Mouse (Mus musculus): ENCODE results near the gene Crebl2.

Crebl2 gene

DNA sequence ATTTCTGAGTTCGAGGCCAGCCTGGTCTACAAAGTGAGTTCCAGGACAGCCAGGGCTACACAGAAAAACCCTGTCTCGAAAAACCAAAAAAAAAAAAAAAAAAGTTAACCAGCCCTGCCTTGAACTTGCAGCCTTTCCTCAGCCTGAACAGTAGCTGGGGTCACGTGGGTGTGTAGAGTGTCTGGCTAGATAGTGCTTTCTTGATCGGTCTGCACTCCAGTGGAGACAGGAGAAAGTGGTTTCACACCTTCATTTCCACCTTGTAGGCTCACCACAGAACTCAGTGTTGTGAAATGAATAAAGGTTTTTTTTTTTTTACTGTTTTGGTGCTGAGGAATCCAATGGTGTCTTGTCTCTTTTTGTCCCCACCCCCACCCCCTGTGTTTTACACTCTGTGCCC lies 73.4 kb downstream of the Crebl2 start:
- no peak for DNase-seq (ENCODE audit: extremely low read depth, low read depth, low spot score)

DNA sequence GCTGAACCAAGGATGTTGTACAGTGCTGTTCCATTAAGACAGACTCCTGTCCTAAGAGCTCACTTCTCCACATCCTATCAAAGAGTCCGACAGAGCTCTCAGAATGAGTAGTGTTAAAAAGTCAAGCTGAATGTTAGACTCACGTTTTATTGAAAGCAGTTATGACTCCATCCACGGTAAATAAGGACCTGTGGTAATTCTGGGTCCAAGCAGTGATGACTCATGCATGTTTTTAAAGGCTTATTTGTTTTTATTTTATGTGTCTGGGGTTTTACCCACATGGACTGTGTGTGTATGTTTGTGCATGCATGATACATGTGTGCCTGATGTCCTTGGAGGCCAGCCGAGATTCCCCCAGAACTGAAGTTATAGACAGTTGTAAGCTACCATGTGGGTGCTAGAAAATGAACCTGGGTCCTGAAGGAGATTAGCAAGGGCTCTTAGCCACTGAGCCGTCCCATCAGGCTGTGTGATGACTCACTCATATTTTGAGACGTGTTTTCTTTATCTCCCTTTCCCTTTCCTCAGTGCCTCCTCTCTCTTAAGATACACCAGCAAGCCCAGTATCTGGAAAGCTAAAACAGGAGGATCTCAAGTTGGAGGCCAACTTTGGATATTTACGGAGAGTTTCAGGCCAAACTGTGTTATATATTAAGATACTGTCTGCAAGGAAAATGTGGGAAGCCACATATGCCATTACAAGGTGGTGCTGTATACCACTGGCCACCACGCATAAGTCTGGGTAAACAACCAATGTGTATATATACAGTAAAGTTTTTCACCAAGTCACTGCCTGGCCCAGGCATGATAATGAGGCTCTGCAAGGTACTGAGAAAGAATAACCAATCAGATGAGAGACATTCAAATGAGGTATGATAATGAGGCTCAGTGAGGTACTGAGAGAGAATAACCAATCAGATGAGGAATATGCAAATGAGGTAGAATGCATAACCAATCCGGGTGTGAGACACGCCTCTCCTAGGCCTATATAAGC lies 74.2 kb downstream of the Crebl2 start:
- no peak for DNase-seq (ENCODE audit: extremely low read depth, low read depth, low spot score)

DNA sequence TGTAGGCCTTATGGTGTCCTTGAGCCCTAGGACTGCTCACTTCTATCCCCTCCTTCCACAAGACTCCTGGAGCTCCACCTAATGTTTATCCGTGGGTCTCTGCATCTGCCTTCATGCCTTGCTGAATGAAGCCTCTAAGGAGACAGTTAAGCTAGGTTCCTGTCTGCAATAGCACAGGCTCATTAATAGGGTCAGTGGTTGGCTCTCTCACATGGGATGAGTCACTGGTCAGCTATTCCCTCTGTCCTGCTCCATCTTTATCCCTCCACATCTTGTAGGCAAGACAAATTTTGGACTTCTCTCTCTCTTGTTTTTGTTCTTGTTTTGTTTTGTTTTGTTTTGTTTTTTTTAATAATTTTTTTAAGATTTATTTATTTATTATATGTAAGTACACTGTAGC lies 75.9 kb downstream of the Crebl2 start:
- DNase-seq (ENCODE audit: extremely low read depth, low read depth, low spot score), result no peak
